Mouse (Mus musculus): ENCODE measurements at regions not wholly inside any gene's neighbourhood (a gene's known extent, or its start where the extent isn't known, plus 50 kb on each side); places are given as distances from the start of the nearest gene placed in this dataset.
"Not testable (repeated sequence)": the region's sequence is repeated elsewhere in the genome, so short reads cannot be mapped to it uniquely, and the experiment has no call there.

DNA sequence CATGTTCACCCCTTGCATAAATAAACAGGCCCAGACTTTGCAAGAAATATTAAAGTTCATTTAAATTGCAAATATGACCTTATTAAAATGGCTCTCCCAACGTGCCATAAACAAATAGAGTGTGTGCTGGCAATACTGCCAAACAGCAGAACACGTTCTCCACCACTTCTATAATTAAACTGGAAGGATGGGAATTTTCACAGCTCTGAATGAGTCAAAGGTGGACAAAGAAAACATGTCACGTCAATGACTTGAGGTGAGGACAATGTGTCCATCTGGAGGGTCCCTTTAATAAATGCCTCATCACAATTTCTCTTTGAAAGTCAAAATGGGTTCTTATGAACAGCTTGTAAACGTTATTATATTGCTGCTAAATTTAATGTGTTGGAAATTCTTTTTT lies 114.8 kb downstream of the Galc start:
- DNase-seq = no peak

- DNase-seq = no peak
These were observed 116.1 kb downstream of the Galc start for GRCm38 (mm10) chr12:98143170-98143569.

- not testable (repeated sequence) for DNase-seq
These were observed 119.4 kb downstream of the Galc start for GRCm38 (mm10) chr12:98139906-98140305.

DNA sequence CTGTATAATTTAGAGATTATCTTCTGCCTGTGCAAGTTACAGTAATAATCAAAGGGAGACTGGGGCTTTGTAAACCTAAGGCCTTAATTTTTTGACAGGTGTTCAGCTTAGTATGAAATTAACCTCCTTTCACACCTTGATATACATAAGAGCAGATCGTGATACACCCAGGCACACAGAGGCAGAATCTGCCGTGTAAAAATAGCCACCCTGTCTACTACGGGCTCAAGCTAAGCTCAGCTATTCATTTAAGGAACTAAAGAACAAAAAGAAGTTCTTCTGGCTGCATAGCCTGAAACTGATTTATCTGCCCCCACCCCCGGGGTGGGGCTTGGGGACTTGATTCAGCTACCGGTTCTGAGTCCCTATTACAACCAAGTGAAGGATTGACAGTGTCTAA lies 128.0 kb downstream of the Galc start:
- DNase-seq = no peak

DNA sequence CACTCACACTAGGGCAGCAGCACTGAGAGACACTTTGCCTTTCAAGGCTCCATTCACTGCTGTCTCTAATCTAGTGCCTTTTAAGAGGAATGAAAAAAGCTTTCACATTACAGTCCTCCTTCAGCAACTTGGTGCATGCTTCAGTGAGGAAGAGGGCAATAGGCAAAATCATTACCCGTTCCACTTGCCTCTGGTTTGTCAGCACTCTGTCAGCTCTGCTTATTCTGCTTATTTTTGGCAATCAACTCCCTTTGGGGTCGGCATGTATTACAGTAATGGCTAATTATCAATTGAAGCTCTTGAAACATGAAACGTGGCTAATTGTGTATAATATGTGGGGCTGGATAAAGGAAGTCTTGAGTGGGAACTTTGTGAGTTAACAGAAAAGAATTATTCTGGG lies 135.7 kb downstream of the Galc start:
- DNase-seq = no peak

DNA sequence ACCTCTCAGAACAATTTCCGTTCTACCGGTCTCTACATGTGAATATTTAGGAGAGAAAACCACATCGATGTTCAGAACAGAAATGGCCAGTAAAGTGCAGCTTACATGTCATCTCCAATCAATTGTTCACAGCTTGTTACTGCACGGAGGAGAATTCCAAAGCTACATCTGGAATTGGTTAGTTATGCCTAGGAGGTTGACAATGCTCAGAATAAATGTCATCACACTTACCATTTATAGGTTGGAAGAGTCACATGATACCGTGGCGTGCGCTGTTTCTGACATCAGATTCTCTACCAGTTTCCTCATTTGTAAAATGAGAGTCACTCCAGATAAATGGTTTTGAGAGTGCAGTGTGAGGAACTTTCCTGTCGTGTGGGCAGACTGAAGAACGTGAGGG lies 151.2 kb downstream of the Galc start:
- no peak for DNase-seq

GRCm38 (mm10) chr12:98106789-98107684 lies 152.2 kb downstream of the Galc start:
- DNase-seq = no peak

DNA sequence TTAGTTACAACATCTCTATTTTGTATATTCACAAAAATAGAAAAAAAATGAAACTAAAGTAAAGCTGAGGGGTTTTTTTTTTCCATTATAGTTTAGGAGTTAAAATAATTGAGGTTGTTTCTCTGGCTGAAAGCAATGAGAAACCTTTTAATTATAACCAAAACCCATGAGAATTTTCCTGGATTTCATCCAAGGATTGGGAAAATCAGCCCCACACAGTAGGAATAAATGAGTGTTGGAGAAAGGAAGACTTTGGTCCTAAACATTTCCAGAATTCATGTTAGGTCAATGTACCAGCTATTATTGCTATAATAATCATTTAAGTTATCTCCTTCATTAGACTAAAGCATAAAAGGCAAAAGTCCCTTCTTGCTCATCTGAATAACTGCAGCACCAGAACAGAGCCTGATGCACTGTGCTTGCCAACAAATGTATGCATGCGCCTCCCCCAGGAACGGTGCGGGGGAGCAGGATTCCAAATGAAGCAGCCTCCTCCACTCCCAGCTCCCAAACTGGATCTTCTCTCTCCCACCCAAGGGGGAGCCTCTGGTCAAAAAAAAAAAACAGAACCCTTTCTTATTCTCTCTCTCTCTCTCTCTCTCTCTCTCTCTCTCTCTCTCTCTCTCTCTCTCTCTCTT lies 153.0 kb downstream of the Galc start:
- DNase-seq = no peak

- DNase-seq = no peak
These were observed 153.5 kb downstream of the Galc start for GRCm38 (mm10) chr12:98105749-98106148.

- no peak for DNase-seq
These were observed 169.1 kb downstream of the Galc start for GRCm38 (mm10) chr12:98090171-98090570.

DNA sequence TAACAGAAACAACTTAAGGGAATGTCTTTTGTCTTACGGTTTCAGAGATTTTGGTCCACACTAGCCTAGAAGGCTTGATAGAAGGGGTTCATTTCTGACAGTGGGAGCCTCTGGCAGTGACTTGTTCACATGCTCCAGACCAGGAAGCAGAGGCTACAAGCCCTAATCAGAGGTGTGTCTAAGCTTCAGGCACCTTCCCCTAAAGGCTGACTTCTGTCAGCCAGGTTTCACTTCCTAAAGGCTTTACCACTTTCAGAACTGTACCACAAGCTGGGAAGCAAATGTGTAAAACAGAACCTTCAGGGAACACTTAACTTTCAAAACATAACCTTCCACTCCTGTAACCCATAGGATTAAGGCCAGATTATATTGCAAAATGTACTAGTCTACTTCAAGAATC lies 180.9 kb downstream of the Galc start:
- DNase-seq = no peak

DNA sequence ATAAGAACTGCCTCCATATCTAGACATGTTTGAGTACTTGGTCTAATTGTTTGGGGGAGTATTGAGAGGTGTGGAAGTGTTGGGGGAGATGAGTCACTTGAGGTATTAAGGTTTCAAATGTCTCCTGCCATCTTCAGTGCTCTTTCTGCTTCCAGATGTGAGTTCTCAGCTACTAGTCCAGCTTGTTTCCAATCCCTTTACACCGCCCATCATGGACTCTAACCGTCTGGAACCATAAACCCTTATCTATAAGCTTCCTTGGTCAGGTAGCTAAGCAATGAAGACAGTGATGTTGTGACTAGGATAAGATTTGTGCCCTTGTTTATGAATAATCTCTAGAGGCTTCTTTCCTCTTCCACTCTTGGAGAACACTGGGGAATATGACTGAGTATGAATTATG lies 183.7 kb downstream of the Galc start:
- no peak for DNase-seq

DNA sequence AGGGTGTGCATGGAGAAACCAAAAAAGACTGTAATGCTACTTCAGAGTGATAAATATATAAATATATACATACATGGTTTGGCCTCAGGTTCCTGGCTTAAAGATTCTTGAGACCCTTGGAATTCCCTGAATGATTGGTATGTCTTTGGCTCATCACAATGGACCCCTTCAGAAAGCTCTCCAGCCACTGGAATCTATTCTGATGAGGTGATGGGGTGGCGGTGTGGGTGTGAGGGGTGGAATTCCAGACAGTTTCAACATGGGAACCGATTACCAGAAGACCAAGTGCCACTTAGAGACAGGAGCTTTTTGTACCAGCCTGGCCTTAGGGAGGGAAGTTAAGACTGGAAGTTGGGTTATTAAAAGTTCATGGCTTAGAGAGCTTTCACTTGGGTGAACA lies 190.1 kb downstream of the Galc start:
- DNase-seq = no peak

DNA sequence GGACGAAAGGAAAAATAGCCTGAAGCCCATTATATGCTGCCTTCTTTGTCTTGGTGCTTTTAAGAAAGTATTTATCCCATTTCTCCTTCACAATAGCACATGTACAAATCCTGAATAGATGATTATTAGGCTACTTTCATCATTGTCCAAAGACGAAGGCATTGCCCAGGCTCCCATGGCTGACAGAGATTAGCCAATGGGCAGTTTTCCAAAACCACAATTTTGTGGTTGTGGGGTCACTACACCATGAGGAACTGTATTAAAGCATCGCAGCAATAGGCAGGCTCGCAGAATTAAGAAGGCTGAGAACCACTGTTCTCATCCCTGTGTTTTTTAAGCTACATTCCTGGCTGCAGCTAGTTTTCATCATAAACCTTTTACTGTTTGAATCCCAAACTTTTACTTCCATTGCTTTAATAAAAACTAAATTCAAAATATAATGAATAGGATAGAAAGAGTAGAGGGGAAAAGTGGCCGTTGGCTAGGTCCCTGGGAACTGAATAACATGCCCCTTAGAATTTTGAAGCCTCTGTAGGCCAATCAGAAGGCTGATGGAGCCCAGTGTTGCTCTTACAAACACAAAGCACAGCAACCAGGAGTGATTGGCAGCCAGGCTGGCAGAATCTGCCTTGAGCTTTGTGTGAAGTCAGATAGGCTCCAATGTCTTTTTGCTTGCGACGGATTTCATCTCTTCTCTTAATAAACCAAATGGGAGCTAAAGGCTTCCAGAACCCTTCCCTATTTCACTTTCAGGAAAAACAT lies 199.7 kb downstream of the Galc start:
- no peak for DNase-seq

DNA sequence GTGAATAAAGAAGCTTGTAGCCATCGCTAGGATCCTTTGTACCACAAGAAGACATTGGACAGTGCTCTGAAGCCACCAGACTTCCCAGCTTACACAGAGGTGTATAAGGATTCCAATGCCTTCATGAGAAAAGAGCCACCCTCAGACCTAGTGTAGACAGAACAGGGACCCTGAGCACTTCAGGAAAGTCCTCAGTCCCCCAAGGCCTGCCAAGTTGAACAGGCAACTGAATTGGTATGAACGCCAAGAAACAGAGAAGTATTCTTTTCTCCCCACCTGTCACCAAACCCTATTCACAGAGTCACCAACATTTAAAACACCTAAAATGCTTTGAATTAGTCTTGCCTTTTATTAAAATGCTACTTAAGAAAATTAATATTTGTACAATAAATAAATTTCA lies 200.3 kb downstream of the Galc start:
- DNase-seq = no peak

DNA sequence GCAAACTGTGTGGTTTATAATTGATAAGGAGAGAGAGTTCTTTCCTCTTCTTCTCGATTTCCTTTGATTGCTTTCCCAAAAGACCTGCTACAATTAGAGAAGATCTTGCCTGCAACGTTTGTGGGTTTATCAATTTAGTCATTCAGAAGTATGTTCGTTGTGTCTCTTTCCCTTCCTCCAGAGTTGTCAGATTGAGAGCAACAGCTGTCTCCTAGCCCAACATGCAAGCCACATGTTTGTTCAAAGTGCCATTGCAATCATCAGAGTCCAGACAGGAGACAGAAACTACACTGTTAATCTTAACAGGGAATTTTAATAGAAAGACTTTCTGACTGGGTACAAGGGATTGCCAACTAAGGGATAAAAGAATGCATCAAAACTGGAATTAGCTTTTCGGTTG lies 208.3 kb downstream of the Galc start:
- no peak for DNase-seq

GRCm38 (mm10) chr12:98050500-98050899 lies 208.8 kb downstream of the Galc start:
- DNase-seq = no peak

- no peak for DNase-seq
These were observed 209.2 kb downstream of the Galc start for GRCm38 (mm10) chr12:98050057-98050456.

GRCm38 (mm10) chr12:98047765-98048164 lies 211.5 kb downstream of the Galc start:
- no peak for DNase-seq

DNA sequence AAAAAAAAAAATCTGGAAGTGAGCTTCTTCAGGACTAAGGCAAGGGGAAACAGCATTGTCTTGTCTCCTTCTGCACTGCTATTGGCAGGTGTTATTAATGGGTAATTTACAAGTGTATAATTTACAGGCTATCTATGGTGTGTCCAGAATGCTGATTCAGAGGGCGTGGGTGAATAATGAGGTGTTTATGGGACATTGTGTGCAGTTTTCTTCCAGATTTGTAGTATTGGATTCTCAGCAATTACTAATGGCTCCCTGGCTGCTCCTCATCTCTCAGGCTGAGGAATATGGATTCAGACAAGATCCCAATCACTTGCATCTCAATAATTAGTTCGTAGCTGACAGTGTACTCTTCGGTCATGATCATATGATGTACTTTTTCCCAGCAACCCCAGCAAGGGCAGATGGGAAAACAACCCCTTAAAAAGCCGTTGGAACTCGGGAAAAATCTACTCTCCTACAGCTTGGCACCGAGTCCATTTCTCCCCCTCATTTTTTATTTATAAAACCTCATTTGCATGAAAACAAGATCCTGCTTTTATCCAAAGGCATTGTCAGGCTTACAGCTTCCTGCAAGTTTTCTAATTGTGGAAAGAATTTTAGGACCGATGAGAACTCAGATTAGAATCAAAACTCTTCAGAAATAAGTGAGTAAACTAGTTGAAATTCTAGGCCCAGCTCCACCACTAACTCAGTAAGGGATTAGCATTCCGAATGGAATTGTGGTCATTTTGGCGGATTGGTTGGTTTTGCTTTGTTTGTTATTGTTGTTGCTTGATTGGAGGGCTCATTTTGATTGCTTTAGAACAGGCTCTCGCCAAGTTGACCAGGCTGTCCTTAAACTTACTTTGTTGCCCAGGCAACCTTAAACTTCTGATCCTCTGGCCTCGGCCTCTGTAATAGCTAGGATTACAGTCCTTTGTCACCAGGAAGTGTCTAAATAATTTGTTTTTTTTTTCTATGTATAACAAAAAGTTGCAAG lies 212.5 kb downstream of the Galc start:
- no peak for DNase-seq

DNA sequence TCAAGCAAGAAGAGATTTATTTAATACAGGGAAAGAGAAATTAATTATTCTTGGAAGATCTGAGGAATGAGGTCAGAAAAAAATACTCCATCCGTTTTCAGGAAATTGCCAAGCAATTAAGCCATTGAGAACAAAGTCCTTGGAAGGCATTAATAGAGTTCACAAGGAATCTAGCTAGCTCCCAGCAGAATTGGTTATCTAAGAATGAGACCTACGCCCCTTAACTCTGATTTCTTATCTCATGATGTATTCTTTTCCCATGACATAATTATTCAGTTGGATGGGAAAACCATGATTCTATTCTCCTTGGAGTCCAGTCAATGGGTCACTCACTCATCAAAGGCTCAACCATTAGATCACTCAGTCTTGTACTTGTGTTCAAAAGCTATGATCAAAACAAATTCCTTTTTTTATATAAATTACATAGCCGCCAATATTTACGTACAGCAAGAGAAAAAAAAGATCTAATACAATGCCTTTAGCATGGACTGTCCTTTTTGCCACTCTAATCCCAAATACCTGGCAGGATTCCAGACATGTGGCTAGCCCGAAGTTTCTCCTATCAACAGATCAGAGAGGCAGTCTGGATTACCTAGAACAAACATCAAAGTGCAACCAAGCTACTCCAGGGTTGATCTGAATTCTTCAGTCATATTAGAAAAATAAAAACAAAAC lies 213.3 kb downstream of the Galc start:
- DNase-seq = no peak

DNA sequence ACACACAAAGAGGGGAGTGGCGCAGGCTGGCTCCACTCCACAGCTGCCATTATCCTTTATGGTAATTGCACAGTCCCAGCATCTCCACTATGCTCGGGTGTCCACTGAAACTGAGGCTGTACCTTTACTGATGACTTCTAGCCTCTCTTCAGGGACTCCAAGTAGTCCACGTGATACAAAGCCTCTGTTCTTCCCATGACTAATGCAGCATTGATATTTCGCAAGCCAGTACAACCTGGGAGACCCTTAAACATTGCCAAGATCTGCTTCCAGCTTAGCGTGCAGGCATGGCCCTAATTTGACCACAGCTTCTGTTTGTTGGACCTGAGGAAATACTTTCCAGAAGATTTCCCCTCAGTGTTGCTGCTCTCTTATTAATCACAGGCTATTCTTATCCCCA lies 215.8 kb downstream of the Galc start:
- DNase-seq = no peak
